Mouse (Mus musculus): ENCODE data around the gene Icmt.

Icmt gene

DNA sequence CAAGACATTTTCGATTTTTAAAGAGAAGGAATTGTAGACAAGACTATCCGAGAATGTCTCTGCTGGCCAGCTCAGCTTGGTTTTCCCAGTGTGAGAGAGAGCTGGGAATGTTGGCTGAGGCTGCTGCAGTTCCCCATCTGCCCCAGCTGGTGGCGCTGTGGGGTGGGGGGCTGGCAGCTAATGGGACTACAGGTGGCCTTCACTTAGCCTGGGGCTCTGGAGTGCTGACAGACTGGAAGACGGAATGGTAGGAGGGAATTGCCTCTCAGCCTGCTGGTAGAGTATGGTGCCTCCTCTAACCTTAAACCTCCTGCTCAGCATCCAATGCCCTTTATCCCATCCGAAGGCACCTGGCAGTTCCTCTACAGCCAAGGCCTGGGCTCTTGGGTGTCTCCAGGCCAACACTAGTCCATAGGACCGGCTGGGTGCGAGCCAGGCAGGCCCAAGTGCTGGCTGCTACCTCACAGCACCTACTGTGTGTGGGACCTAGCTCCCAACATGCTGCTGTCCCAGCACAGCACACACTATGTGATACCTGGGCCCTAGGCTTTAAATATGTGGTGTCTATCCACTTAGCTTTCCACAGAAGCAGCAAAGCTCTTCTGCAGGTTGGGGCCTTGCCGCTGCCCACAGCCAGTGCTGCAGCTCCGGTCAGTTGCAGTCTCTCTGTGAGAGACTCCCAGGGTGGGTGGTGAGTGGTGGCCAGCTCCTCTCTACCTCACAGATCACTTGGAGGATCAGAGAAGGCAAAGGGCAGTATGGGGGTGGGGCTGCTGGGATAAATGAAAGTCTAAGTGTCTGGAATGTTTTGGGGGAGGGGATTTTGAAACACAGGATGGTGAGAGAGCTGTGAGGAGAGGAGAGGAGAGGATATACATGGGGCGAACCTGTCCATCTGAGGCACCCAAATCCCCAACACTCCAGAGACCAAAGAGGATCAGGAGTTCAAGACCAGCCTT lies 20.4 kb upstream of the Icmt start:
- DNase-seq = peak; percentile 65

- no peak for DNase-seq
These were observed 19.1 kb upstream of the Icmt start for GRCm38 (mm10) chr4:152277916-152278315.

GRCm38 (mm10) chr4:152278986-152279385 lies 18.0 kb upstream of the Icmt start:
- no peak for DNase-seq

DNA sequence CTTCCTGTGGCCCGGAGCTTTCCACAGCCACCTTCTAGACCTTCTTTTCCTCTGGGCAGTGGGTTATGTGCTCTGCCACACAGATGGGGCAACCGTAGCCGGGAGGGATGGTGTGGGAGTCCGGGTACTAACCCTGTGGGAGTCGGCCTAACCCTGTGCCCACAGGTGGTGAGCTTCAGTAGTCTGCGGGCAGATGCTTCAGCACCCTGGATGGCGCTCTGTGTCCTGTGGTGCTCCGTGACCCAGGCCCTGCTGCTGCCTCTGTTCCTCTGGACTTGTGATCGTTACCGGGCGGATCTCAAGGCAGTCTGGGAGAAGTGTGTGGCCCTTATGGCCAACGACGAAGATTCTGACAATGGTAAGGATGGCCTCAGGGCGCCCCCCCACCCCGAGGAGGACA lies 15.4 kb upstream of the Icmt start:
- DNase-seq = no peak

- no peak for DNase-seq
These were observed 14.3 kb upstream of the Icmt start for GRCm38 (mm10) chr4:152282721-152283120.

GRCm38 (mm10) chr4:152283186-152283950 lies 13.7 kb upstream of the Icmt start:
- DNase-seq = peak; percentile 81

- DNase-seq = peak; percentile 77
These were observed 11.5 kb upstream of the Icmt start for GRCm38 (mm10) chr4:152285505-152285904.

DNA sequence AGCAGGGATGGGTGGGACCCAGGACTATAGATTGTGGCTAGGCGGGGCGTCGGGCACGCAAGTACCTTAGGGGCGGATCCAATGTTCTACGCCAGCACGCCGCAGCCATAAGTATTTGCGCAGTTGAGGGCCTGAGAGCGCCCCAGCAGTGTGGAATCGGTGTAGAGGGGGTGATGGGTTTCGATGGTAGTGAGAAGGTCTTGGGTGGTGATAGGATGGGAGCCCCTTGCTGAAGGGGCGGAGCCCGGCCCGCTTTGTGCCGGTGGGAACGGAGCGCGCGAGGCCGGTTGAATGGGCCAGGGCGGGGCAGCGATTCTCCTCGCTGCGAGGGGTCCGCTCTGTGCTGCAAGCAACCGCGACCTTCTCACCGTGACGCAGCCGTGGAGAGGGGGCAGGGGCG lies 10.8 kb upstream of the Icmt start:
- no peak for DNase-seq

DNA sequence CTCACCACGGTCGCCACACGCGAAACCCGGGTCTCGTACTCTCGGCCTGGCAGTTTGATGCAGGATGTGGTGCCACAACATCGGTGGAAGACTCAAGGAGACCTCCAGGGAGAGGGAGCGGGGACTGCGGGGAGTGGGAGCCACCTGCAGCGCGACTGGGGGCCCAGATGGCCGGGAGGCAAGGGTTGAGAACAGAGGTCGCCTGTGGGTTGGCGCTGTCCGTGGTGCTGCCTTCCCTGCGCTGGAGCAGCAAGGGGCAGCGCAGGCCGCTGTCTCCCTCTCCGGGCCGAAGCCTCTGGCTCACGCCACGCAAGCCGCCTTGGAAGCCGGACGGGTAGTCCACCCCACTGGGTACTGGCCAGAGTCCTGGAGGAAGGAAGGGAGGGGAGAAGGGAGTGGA lies 10.1 kb upstream of the Icmt start:
- no peak for DNase-seq

DNA sequence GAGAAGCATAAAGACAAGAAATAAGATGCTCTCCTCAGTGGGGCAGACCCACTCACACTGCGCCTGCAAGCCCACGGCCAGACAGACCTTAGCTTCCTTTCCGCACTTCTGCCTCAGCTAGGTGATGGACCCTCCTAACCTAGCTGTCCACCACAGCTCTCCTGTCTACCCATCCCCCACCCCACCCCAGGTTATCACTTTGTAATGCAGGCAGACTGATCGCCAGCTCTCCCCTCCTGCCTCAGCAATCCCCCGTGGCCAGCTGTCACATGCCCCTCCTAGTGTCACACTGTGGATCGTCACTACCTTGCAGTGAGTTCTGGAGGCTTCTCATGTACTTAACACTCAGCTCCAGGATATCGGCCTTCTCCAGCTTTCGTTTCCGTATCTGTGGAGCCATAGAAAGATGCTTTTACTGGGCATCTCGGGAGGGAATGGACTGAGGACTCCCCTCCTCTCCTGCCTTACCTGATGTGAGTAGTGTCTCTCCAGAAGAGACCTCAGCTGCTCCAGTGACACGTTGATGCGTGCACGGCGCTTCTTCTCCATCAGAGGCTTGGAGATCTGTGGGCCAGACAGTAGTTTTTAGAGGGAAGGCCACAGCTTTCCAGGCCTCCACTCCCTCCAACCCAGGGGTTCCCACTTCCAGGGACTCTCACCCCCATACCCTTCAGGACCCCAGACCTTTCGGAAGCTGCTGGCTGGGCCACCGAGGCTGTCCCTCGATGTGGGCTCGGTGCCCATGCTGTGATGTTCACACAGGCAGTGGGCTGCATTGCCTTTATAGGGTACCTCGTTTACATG lies 9.5 kb upstream of the Icmt start:
- DNase-seq = no peak

- no peak for DNase-seq
These were observed 8.6 kb upstream of the Icmt start for GRCm38 (mm10) chr4:152288398-152288945.

- DNase-seq = no peak
These were observed 6.6 kb upstream of the Icmt start for GRCm38 (mm10) chr4:152290385-152290784.

- no peak for DNase-seq
These were observed 6.0 kb upstream of the Icmt start for GRCm38 (mm10) chr4:152290991-152291390.

DNA sequence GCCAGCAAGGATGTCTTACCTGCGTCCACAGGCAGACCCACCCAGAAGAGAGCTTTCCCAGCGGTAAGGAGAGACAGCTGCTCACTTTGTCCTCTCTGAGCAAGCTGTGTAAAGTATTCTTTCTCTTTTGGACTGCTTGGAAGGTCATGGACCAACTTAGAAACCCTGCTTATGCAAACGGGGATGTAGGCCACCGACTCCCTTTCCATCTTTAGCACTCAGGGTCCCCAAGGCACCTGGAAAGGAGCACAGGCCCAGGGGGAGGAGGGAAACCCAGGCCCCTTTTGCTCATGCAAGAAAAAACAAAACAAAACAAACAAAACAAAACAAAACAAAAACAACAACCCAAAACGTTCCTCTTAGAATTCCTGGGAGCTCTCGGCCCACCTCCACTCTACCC lies 5.5 kb upstream of the Icmt start, which contains the start of gene Hes3:
Gene Hes3 (minus strand): TSS at position 101 of the 400 bp plus-strand sequence.
- no peak for DNase-seq

DNA sequence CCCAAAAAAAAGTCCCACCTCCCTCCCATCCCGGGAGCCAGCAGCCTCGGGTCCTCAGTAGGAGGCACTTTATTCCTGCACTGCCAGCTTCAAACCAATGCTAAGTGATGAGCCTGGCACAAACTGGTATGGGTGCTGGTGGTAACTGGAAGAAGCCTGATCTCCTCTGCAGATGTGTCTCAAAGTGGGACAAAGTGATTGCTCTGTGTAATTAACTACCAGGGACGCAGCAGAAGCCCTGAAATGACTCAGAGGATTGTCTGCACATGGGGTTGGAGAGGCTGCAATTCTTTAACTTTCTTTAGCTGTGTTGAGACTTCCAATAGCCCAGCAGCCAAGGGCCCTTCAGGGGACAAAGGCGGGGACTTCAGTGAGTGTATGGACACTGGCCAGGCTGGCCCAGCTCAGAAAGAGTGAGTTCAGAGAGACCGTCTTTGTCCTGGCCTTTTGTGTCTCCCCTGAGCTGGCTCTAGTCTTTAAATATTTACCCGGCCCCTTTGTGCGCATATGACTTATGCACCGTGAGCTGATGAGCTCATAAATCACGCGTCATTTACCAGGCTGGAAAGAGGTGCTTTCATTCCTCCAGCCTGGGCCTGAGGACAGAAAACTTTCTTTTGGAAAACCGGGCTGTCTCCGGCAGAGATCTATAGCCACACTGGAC lies 4.8 kb upstream of the Icmt start:
- no peak for DNase-seq

DNA sequence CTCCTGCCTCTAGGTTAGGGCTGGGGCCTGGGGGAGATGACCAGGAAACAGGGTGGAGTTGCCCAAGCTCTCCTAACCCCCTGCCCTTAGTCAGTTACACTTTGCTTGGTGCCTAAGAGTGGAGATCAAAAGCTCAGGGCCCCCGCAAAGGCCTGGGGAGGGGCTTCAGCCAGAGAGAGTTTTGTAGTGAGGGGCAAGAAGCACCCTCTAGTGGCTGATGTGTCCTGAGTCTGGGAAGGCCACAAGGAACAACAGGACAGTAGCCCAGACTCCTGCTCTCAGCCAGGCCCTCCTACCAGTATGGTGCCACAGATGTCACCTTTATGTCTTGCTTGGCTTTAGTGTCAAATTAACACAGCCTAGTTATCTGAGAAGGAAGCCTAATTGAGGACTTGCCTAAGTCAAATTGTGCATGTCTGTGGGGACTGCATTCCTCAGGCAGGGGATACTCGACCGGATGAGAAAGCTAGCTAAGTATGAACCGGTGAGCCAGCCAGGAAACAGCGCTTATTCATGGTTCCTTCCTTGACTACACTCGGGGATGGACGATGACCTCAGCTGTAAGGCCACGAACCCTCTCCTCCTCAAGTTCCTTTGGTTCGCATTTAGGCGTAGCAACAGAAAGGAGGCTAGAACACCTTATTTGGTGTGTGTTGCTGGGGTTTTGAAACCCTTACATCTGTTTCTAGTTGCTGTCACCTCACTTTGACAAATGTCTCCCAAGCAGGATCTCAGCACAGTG lies 2.7 kb upstream of the Icmt start:
- DNase-seq = no peak

DNA sequence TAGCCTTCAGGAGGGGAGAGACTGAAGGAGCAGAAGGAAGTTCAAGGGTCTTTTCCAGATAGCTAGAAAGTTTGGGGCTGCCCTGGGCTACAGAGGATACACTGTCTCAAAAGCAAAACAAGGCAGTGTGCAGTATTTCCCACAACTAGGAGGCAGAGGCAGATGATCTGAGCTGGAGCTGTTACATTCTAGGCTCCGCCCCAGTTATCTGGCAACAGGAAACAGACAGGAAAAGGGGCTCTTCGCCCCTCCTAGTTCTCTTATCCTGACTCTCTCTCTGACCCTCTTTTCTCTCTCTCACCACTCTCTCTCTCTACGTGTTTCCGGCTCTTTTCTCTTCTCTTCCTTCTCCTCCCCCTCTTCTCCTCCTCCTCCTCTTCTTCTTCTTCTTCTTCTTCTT lies 1.1 kb upstream of the Icmt start:
- DNase-seq = no peak

DNA sequence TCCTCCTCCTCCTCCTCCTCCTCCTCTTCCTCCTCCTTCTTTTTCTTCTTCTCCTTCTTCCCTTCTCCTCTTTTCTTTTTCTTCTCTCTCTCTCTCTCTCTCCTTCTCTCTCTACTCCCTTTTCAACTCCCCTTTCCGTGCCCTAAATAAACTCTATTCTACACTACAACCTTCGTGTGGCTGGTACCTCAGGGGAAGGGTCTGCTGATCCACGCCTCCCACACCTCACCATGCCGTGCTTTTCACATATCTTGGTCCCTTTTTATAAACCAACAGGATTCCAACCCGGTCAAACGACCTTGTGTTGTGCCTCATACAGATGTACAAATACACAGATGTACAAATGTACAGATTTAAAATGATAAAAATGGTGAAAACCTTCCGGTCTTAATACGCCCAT lies 656 bp upstream of the Icmt start:
- no peak for DNase-seq

DNA sequence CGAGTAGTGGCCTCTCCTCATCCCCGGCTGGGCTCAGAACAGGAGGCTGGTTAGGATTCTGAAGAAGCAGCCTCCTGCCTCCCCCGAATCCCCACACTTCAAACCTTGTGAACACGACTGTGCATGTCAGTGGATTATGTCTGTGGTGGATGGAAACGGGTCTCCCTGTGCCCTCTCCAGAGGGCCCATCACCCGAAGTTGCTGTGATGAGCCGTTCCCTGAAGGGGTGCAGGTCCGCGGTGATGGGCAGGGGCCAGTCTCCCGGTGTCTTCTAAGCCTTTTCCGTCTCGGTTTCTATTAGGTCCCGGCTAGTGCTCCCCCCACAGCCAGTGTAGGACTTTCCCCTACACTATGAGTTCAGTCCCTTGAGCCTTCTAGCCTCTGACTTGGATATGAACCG lies 1.8 kb downstream of the Icmt start:
- no peak for DNase-seq

DNA sequence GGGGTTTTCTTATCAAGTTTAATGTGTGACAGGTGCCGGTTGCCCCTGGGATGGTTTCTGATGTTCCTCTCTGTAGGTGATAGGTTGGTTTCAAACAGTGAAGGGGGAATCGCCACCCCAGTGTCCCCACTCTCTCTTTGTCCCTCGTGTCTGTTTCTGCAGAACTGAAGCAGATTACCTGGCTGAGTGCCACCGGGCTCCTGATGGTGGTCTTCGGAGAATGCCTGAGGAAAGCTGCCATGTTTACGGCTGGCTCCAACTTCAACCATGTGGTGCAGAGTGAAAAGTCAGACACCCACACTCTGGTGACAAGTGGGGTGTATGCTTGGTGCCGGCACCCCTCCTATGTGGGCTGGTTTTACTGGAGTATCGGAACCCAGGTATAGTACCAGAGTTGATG lies 3.3 kb downstream of the Icmt start:
- no peak for DNase-seq

DNA sequence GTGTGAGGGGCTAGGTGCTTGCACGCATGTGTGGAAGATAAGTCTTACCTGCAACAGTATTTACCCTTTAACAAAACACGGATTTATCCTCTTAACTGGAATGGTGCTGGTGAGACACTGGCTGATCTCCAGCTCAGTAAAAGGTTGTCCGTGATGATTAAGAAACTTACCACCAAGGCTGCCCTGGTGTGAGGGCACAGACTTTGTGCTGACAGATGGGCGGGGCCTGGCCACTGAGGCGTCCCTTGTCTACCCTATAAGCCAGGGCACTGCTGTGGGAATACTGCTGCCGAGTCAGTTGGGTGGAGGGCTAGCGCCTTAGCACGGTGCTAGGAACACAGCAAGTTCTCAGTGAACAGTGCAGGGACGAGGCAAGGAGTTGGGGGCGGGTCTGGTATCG lies 5.0 kb downstream of the Icmt start:
- no peak for DNase-seq

DNA sequence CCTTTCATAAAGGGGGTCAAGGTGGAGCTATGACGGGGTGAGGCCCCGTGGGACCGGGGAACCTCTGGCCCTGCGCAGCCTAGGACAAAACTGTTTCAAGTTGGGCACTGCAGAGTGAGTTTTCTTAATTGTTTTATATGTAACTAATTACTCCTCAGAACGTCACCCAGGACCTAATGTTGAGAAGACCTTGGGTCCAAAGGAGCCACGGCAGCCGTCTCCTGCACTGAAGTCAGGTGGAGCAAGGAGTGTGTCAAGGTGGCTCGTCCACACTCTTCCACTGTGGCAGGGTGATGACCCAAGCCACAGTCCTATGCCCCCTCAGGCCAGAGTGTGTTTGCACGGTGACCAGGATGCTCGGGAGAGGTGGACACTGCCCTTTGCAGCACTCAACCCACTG lies 6.1 kb downstream of the Icmt start:
- no peak for DNase-seq
